Mouse (Mus musculus): ENCODE measurements at regions not wholly inside any gene's neighbourhood (a gene's known extent, or its start where the extent isn't known, plus 50 kb on each side); places are given as distances from the start of the nearest gene placed in this dataset.

- no peak overlapping the region for H3K4me3 ChIP-seq (ENCODE audit: low read depth, low read length)
- H3K27me3 ChIP-seq (ENCODE audit: control insufficient read depth, insufficient read depth, low read length) = no peaks in the 10 kb centered on the region
- no peaks in the 10 kb centered on the region for H3K9me3 ChIP-seq (ENCODE audit: control insufficient read depth, low read length)
- peaks cover 6% of the 10 kb centered on the region; the same call in 1 of the 2 replicates for H3K4me1 ChIP-seq (ENCODE audit: control insufficient read depth, insufficient read depth, low read length)
- 39% methylated on average over 5 of the region's 5 CpGs for WGBS
- no peak for ATAC-seq (ENCODE audit: low read depth)
- H3K4me2 ChIP-seq (ENCODE audit: low read depth, low read length) = no peak overlapping the region
- H3K36me3 ChIP-seq (ENCODE audit: control insufficient read depth, insufficient read depth, low read length) = no peaks in the 10 kb centered on the region
- H3K27ac ChIP-seq (ENCODE audit: low read depth, low read length) = no peak overlapping the region
- no peak overlapping the region for H3K9ac ChIP-seq (replicated peaks; ENCODE audit: low read depth, low read length)
Observed at GRCm38 (mm10) chr10:21826793-21827504, 55.0 kb upstream of the Sgk1 start.

- peaks cover 6% of the 10 kb centered on the region; the same call in 1 of the 2 replicates for H3K4me1 ChIP-seq (ENCODE audit: control insufficient read depth, insufficient read depth, low read length)
- WGBS = 64% methylated on average over 3 of the region's 3 CpGs
- no peak overlapping the region for H3K27ac ChIP-seq (ENCODE audit: low read depth, low read length)
- no peak overlapping the region for H3K4me2 ChIP-seq (ENCODE audit: low read depth, low read length)
- H3K4me3 ChIP-seq (ENCODE audit: low read depth, low read length) = no peak overlapping the region
- ATAC-seq (ENCODE audit: low read depth) = no peak
- no peak overlapping the region for H3K9ac ChIP-seq (replicated peaks; ENCODE audit: low read depth, low read length)
- H3K9me3 ChIP-seq (ENCODE audit: control insufficient read depth, low read length) = no peaks in the 10 kb centered on the region
- no peaks in the 10 kb centered on the region for H3K36me3 ChIP-seq (ENCODE audit: control insufficient read depth, insufficient read depth, low read length)
- H3K27me3 ChIP-seq (ENCODE audit: control insufficient read depth, insufficient read depth, low read length) = no peaks in the 10 kb centered on the region
Observed at GRCm38 (mm10) chr10:21827505-21827844, 54.5 kb upstream of the Sgk1 start.

DNA sequence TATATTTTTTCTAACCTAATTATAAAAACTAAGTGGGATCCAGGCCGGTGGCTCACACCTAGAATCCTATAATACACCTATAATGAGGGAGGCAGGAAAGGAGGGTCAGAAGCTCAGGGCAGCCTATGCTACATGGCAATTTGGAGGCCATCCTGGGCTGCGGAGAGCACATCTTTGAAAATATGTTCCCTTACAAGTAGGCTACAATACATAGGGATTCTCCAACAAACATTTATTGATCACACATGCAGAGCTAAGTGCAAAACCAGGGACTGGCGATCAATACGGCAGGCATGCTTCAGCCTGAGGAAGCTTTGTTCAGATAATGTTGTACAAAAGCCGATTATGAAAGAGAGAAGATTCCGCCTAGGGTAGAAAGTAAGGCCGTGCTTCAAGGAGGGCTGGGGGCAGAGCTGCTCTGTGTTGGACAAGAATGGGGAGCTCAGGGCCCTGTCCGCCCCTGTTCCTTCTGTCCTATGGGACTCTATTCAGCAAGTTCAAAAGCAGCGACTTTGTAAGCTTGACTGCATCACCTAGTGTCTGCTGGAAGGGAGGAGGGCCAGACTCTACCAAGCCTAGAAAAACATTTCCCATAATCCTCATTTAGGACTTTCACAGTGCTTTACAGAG, 53.4 kb upstream of the Sgk1 start:
- Histone ChIP-seq H3K4me3 (ENCODE audit: low read depth, low read length) (no peak overlapping the region), H3K27ac (ENCODE audit: low read depth, low read length) (no peak overlapping the region), H3K27me3 (ENCODE audit: control insufficient read depth, insufficient read depth, low read length) (no peaks in the 10 kb centered on the region), H3K4me2 (ENCODE audit: low read depth, low read length) (no peak overlapping the region), H3K36me3 (ENCODE audit: control insufficient read depth, insufficient read depth, low read length) (no peaks in the 10 kb centered on the region), H3K9me3 (ENCODE audit: control insufficient read depth, low read length) (no peaks in the 10 kb centered on the region), H3K9ac (replicated peaks; ENCODE audit: low read depth, low read length) (no peak overlapping the region), H3K4me1 (ENCODE audit: control insufficient read depth, insufficient read depth, low read length) (peaks cover 6% of the 10 kb centered on the region; the same call in 1 of the 2 replicates)
- no peak for ATAC-seq (ENCODE audit: low read depth)
- 62% methylated on average over 9 of the region's 9 CpGs for WGBS

- Histone ChIP-seq H3K27ac (ENCODE audit: low read depth, low read length) (no peak overlapping the region), H3K9ac (replicated peaks; ENCODE audit: low read depth, low read length) (no peak overlapping the region), H3K36me3 (ENCODE audit: control insufficient read depth, insufficient read depth, low read length) (no peaks in the 10 kb centered on the region), H3K4me1 (ENCODE audit: control insufficient read depth, insufficient read depth, low read length) (peaks cover 6% of the 10 kb centered on the region; the same call in 1 of the 2 replicates), H3K4me3 (ENCODE audit: low read depth, low read length) (no peak overlapping the region), H3K9me3 (ENCODE audit: control insufficient read depth, low read length) (no peaks in the 10 kb centered on the region), H3K4me2 (ENCODE audit: low read depth, low read length) (no peak overlapping the region), H3K27me3 (ENCODE audit: control insufficient read depth, insufficient read depth, low read length) (no peaks in the 10 kb centered on the region)
- WGBS = 31% methylated on average over 11 of the region's 11 CpGs
- ATAC-seq (ENCODE audit: low read depth) = 0 out of 2 replicates have a peak, but pooled peaks have one; percentile 19
Observed at GRCm38 (mm10) chr10:21829062-21829731, 52.8 kb upstream of the Sgk1 start.

GRCm38 (mm10) chr10:21831002-21831696, 50.8 kb upstream of the Sgk1 start:
- no peak for ATAC-seq (ENCODE audit: low read depth)
- H3K9ac ChIP-seq (replicated peaks; ENCODE audit: low read depth, low read length) = no peak overlapping the region
- no peaks in the 10 kb centered on the region for H3K9me3 ChIP-seq (ENCODE audit: control insufficient read depth, low read length)
- no peak overlapping the region for H3K4me3 ChIP-seq (ENCODE audit: low read depth, low read length)
- H3K27ac ChIP-seq (ENCODE audit: low read depth, low read length) = no peak overlapping the region
- no peaks in the 10 kb centered on the region for H3K27me3 ChIP-seq (ENCODE audit: control insufficient read depth, insufficient read depth, low read length)
- no peaks in the 10 kb centered on the region for H3K36me3 ChIP-seq (ENCODE audit: control insufficient read depth, insufficient read depth, low read length)
- 85% methylated on average over 6 of the region's 6 CpGs for WGBS
- H3K4me2 ChIP-seq (ENCODE audit: low read depth, low read length) = no peak overlapping the region
- no peaks in the 10 kb centered on the region for H3K4me1 ChIP-seq (ENCODE audit: control insufficient read depth, insufficient read depth, low read length)

Measured in neural tube, embryonic 14.5 days (tissue).